Mouse (Mus musculus): ENCODE measurements around the gene Sned1.

GRCm38 (mm10) chr1:93275561-93275960 is 39.9 kb downstream of the Sned1 start:
- TF ChIP-seq CTCF (IDR thresholded peaks at IDR 0.05; ENCODE audit: extremely low read depth, insufficient read depth, low read length) = no peak
- no peak for TF ChIP-seq POLR2A (IDR thresholded peaks at IDR 0.05; ENCODE audit: extremely low read depth, insufficient read depth, low read length)

Measured in cortical plate, adult 2 months (tissue).